9 mouse cellular contexts compared by ENCODE assay signal in the genomic region with DNA sequence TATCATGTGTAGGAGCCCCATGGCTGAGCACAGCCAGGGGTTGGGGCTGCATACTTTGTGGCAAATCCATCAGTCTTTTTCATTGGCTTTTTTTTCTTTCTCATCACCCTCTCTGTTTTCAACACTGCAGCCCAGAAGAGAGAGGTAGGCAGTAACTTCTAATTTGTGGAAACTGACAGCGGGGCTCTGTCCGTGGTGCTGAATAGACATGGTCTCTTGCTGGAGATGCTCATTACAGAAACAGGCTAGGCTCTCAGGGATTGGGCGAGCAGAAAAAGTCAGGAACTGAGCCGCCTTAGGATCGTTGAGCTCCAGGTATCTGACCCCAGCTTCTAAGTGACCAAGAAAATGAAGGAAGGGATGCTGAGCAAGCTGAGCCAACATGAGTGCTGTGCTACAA.
DNase-seq lines count a peak whose midpoint lies in the region; ATAC-seq and TF ChIP-seq lines count a peak whose summit lies in the region.
"Had no signal": no experiment of that assay in that cellular context is flagged by ENCODE, and none has a peak within 500 bp of the region (broad histone marks: within the 10 kb centered on the region; RNA-seq: fewer than 3 reads in every experiment).

No protein-coding gene starts in this region.

- H3K9ac ChIP-seq in limb, embryonic 14.5 days (ENCODE audit: low read depth, low read length, severe bottlenecking) = no peak overlapping the region
- H3K9ac ChIP-seq: limb, embryonic 13.5 days had no signal

- no peaks in the 10 kb centered on the region for H3K9me3 ChIP-seq in limb, embryonic 14.5 days (ENCODE audit: control insufficient read depth, low read length)
- H3K9me3 ChIP-seq: limb, embryonic 13.5 days had no signal

- no peak overlapping the region for H3K4me3 ChIP-seq in limb, embryonic 14.5 days (replicated peaks; ENCODE audit: low read length)
- H3K4me3 ChIP-seq: limb, embryonic 13.5 days had no signal

- 4% methylated on average over 5 of the region's 5 CpGs for WGBS in limb, embryonic 14.5 days

- H3K27me3 ChIP-seq in limb, embryonic 14.5 days (ENCODE audit: control insufficient read depth, insufficient read depth, low read length) = no peaks in the 10 kb centered on the region
- no peaks in the 10 kb centered on the region for H3K27me3 ChIP-seq in splenic B cell, adult 2 months (ENCODE audit: control insufficient read depth, insufficient read depth, low read length, poor library complexity, severe bottlenecking)

- no peak overlapping the region for H3K4me2 ChIP-seq in limb, embryonic 14.5 days (replicated peaks; ENCODE audit: low read depth, low read length, severe bottlenecking)
- H3K4me2 ChIP-seq: limb, embryonic 13.5 days had no signal

- intact Hi-C loops in heart, postnatal 14 days (cut with DNase I) = no loop called here

- ATAC-seq in limb, embryonic 14.5 days (ENCODE audit: low FRiP score, low read depth) = 0 out of 2 replicates have a peak, but pooled peaks have one; percentile 19

- no peak overlapping the region for H3K27ac ChIP-seq in limb, embryonic 14.5 days (replicated peaks; ENCODE audit: low read depth, low read length)
- H3K27ac ChIP-seq: limb, embryonic 13.5 days had no signal

- peak; percentile 13 for DNase-seq in heart, adult 8-10 months (ENCODE audit: low spot score)
- no peak for DNase-seq in heart, adult 9 months (ENCODE audit: low spot score in 2 of 2)
- peak; percentile 37 for DNase-seq in adrenal gland, adult 2 months
- peak; percentile 57 to 68 for DNase-seq in heart, postnatal 14 days
- DNase-seq in limb, embryonic 14.5 days (ENCODE audit: low spot score) = peak; percentile 85
- DNase-seq in splenic B cell, adult 2 months (ENCODE audit: low read depth, low spot score) = peak; percentile 6
- no peak for DNase-seq in frontal cortex, postnatal 14 days (ENCODE audit: low spot score in 2 of 2)
- DNase-seq in spleen, postnatal 4 days (ENCODE audit: low spot score in 2 of 2) = no peak

- H3K4me1 ChIP-seq in limb, embryonic 14.5 days (ENCODE audit: control insufficient read depth, insufficient read depth, low read length) = no peaks in the 10 kb centered on the region
- H3K4me1 ChIP-seq: limb, embryonic 13.5 days had no signal

- no peak for TF ChIP-seq POLR2A in limb, embryonic 14.5 days (IDR thresholded peaks at IDR 0.05; ENCODE audit: borderline replicate concordance, extremely low read depth, insufficient read depth, insufficient read length)

- no peaks in the 10 kb centered on the region for H3K36me3 ChIP-seq in limb, embryonic 14.5 days (ENCODE audit: control insufficient read depth, insufficient read depth, low read length)
- no peaks in the 10 kb centered on the region for H3K36me3 ChIP-seq in splenic B cell, adult 2 months (ENCODE audit: control insufficient read depth, insufficient read depth, low read length, poor library complexity, severe bottlenecking)
- H3K36me3 ChIP-seq: limb, embryonic 13.5 days had no signal

Comparison
In these comparisons a context has a peak if more than half of its experiments do, and no peak if none do; other contexts are left out.
1. DNase-seq: peak in heart, adult 8-10 months (single experiment), adrenal gland, adult 2 months (single experiment), heart, postnatal 14 days (2 of 2), limb, embryonic 14.5 days (single experiment) and splenic B cell, adult 2 months (single experiment); none in heart, adult 9 months (0 of 2), frontal cortex, postnatal 14 days (0 of 2) and spleen, postnatal 4 days (0 of 2).